Mouse (Mus musculus): ENCODE measurements around the gene Gfod2. TPM values are rescaled to one million over a fixed set of nuclear protein-coding genes. Genes with fewer than 3 reads are reported as not detected.

Gene Gfod2
- polyA plus RNA-seq (2012; rRNA removed): 15.6 and 17.8 TPM in 2 replicates

DNA sequence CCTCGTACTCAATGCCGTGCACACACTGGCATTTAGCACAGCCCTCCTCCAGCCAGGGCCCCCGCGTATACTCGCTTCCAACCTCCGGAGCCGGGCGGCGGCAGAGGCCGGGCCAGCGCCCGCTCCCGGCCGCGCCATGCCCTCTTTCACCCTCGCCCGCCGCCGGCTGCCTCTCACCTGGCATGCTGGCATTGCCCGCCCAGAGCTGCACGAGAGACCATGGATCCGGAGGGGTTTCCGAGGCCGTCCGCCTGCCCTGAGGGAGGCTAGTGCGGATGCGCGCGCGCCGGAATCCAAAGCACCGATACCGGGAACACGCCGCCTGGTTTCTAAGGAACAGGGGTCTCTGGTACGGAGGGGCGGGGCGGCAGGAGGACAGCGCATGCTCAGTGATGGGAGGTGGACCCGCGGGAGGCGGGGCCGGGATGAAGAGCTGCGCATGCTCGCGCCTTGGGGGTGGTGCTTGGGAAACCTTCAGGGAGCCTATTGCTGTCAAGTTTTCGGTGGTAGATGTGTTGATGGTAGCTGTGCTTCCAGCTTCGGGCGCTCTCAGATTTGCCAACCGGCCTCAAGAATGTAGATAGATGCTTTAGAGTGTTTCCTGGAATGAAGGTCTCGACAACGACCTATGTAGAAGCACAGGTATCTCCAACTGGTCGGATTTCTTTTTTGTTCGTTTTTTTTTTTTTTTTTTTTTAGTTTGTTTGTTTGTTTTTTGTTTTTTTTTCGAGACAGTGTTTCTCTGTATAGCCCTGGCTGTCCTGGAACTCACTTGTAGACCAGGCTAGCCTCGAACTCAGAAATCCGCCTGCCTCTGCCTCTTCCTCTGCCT is at the start of gene Gfod2:
Gene Gfod2, minus strand, starts transcription at position 388 of the 832 bp plus-strand sequence.
- TF ChIP-seq CTCF (IDR thresholded peaks at IDR 0.05; ENCODE audit: extremely low read depth, insufficient read depth, low read length) (no peak), POLR2A (IDR thresholded peaks at IDR 0.05; ENCODE audit: extremely low read depth, insufficient read depth, low read length) (peak; percentile 95)
- H3K4me1 ChIP-seq (ENCODE audit: control insufficient read depth, insufficient read depth, low read length): no peaks in the 10 kb centered on the region
- peak within 1 kb of the TSS; percentile 56 for H3K4me3 ChIP-seq (ENCODE audit: insufficient read depth, low read length)
- no peak within 1 kb of the TSS for H3K27ac ChIP-seq (ENCODE audit: insufficient read depth, low read length)

DNA sequence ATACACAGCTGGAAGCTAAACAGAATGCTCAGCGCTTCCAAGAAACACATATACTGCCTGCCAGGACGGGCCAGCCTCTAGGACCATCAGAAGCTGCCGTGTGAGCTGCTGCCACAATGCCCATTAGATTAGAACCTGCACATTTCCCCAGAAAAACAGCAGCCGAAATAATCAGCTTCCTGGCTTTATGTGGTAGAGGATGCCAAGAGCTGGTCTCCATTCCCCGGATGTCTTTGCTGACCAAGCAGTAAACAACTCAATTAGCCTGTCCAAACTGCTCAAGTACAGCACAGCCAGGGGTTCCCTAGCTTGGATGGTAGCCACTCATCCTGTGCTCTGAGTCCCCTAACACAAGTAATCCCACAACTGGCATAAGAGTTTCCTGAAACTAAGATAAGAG is 49.3 kb upstream of the Gfod2 start:
- H3K4me1 ChIP-seq (ENCODE audit: control insufficient read depth, insufficient read depth, low read length): peaks cover 17% of the 10 kb centered on the region
- TF ChIP-seq POLR2A (IDR thresholded peaks at IDR 0.05; ENCODE audit: extremely low read depth, insufficient read depth, low read length) (no peak), CTCF (IDR thresholded peaks at IDR 0.05; ENCODE audit: extremely low read depth, insufficient read depth, low read length) (no peak)
- no peak overlapping the region for H3K4me3 ChIP-seq (ENCODE audit: insufficient read depth, low read length)
- H3K27ac ChIP-seq (ENCODE audit: insufficient read depth, low read length): no peak overlapping the region

GRCm38 (mm10) chr8:105805964-105806363 is 47.5 kb upstream of the Gfod2 start:
- Histone ChIP-seq H3K4me3 (ENCODE audit: insufficient read depth, low read length) (no peak overlapping the region), H3K4me1 (ENCODE audit: control insufficient read depth, insufficient read depth, low read length) (peaks cover 5% of the 10 kb centered on the region), H3K27ac (ENCODE audit: insufficient read depth, low read length) (no peak overlapping the region)
- TF ChIP-seq CTCF (IDR thresholded peaks at IDR 0.05; ENCODE audit: extremely low read depth, insufficient read depth, low read length) (no peak), POLR2A (IDR thresholded peaks at IDR 0.05; ENCODE audit: extremely low read depth, insufficient read depth, low read length) (no peak)

DNA sequence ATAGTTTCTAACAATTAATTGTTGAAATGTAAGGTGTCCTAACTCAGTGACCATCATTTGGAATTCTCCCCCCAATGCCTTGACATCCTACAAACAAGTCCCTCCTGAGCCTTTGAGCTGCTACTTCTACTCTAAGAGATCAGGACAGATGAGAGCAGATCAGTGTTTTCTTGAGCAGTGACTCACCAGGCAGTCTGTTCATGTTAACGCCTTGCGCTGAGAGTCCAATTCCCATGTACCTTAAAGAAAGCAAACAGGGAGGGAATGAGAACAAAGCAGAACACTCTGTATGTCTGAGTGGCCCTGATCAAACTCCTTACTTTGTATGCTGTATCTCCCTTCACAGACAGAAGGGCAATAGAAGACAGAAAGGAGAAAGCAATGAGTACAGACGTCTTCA is 46.9 kb upstream of the Gfod2 start:
- Histone ChIP-seq H3K27ac (ENCODE audit: insufficient read depth, low read length) (no peak overlapping the region), H3K4me3 (ENCODE audit: insufficient read depth, low read length) (no peak overlapping the region), H3K4me1 (ENCODE audit: control insufficient read depth, insufficient read depth, low read length) (peaks cover 5% of the 10 kb centered on the region; the same call in 1 of the 2 replicates)
- TF ChIP-seq CTCF (IDR thresholded peaks at IDR 0.05; ENCODE audit: extremely low read depth, insufficient read depth, low read length) (no peak), POLR2A (IDR thresholded peaks at IDR 0.05; ENCODE audit: extremely low read depth, insufficient read depth, low read length) (no peak)

DNA sequence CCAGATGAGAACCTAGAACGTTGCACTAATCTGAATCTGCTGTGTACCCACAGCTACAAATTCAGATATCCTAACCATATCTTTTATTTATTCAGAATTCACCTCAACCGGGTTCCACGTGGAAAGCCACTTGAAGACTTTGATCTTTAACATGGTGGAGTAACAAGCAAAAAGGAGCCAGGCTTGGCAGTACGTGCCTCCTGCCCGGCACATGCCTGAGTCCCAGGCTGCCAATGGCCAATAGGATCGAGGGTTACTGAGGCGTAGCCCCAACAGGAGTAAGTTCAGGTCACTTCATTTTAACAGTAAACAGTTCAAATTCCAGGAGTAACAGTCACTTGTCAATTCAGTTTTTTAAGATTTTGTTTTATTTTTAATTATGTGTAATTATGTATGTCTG is 46.3 kb upstream of the Gfod2 start:
- H3K4me1 ChIP-seq (ENCODE audit: control insufficient read depth, insufficient read depth, low read length): peaks cover 5% of the 10 kb centered on the region; the same call in 1 of the 2 replicates
- H3K4me3 ChIP-seq (ENCODE audit: insufficient read depth, low read length): no peak overlapping the region
- no peak overlapping the region for H3K27ac ChIP-seq (ENCODE audit: insufficient read depth, low read length)
- TF ChIP-seq POLR2A (IDR thresholded peaks at IDR 0.05; ENCODE audit: extremely low read depth, insufficient read depth, low read length) (no peak), CTCF (IDR thresholded peaks at IDR 0.05; ENCODE audit: extremely low read depth, insufficient read depth, low read length) (no peak)

- no peak overlapping the region for H3K4me3 ChIP-seq (ENCODE audit: insufficient read depth, low read length)
- H3K4me1 ChIP-seq (ENCODE audit: control insufficient read depth, insufficient read depth, low read length): no peaks in the 10 kb centered on the region; the same call in 1 of the 2 replicates
- no peak overlapping the region for H3K27ac ChIP-seq (ENCODE audit: insufficient read depth, low read length)
- TF ChIP-seq CTCF (IDR thresholded peaks at IDR 0.05; ENCODE audit: extremely low read depth, insufficient read depth, low read length) (no peak), POLR2A (IDR thresholded peaks at IDR 0.05; ENCODE audit: extremely low read depth, insufficient read depth, low read length) (no peak)
Measured at GRCm38 (mm10) chr8:105801153-105801904, 42.9 kb upstream of the Gfod2 start.

GRCm38 (mm10) chr8:105799091-105799812 is 40.8 kb upstream of the Gfod2 start:
- peaks cover 2% of the 10 kb centered on the region for H3K4me1 ChIP-seq (ENCODE audit: control insufficient read depth, insufficient read depth, low read length)
- H3K27ac ChIP-seq (ENCODE audit: insufficient read depth, low read length): no peak overlapping the region
- H3K4me3 ChIP-seq (ENCODE audit: insufficient read depth, low read length): no peak overlapping the region
- no peak for TF ChIP-seq POLR2A (IDR thresholded peaks at IDR 0.05; ENCODE audit: extremely low read depth, insufficient read depth, low read length)
- no peak for TF ChIP-seq CTCF (IDR thresholded peaks at IDR 0.05; ENCODE audit: extremely low read depth, insufficient read depth, low read length)

- Histone ChIP-seq H3K4me1 (ENCODE audit: control insufficient read depth, insufficient read depth, low read length) (peaks cover 3% of the 10 kb centered on the region), H3K27ac (ENCODE audit: insufficient read depth, low read length) (no peak overlapping the region), H3K4me3 (ENCODE audit: insufficient read depth, low read length) (no peak overlapping the region)
- TF ChIP-seq CTCF (IDR thresholded peaks at IDR 0.05; ENCODE audit: extremely low read depth, insufficient read depth, low read length): no peak
Measured at GRCm38 (mm10) chr8:105798408-105798807, 39.9 kb upstream of the Gfod2 start.

- H3K4me1 ChIP-seq (ENCODE audit: control insufficient read depth, insufficient read depth, low read length): peaks cover 10% of the 10 kb centered on the region
- TF ChIP-seq POLR2A (IDR thresholded peaks at IDR 0.05; ENCODE audit: extremely low read depth, insufficient read depth, low read length) (no peak), CTCF (IDR thresholded peaks at IDR 0.05; ENCODE audit: extremely low read depth, insufficient read depth, low read length) (no peak)
- no peak overlapping the region for H3K27ac ChIP-seq (ENCODE audit: insufficient read depth, low read length)
- no peak overlapping the region for H3K4me3 ChIP-seq (ENCODE audit: insufficient read depth, low read length)
Measured at GRCm38 (mm10) chr8:105795785-105796184, 37.3 kb upstream of the Gfod2 start.

Measured in cortical plate, adult 2 months (tissue).